Comparison of ENCODE assay signal across 9 mouse cellular contexts in the genomic region with DNA sequence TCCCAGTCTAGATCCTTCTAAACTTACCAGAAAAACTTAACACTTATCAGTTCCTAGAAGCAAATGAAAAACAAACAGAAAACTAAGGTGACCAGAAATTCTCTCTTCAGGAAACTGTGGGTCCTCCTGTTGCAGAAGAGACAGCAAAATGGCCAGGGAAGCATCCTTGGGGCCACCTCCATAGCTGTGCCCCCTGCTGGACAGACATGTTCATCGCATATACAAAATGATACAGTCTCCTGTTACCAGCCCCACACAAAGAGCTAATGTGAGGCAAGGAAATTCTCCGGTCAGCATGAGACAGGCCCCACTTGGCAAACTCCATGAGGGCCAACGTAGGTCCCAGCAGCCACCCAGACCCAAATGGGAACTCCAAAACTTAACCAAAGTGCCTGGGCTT.
DNase-seq lines count a peak whose midpoint lies in the region; ATAC-seq and TF ChIP-seq lines count a peak whose summit lies in the region.
"Had no signal": no experiment of that assay in that cellular context is flagged by ENCODE, and none has a peak within 500 bp of the region (broad histone marks: within the 10 kb centered on the region; RNA-seq: fewer than 3 reads in every experiment).

No protein-coding gene starts in this region.

- no peak overlapping the region for H3K27ac ChIP-seq in limb, embryonic 11.5 days (replicated peaks; ENCODE audit: low read depth, low read length)
- no peak overlapping the region for H3K27ac ChIP-seq in limb, embryonic 10.5 days
- no peak overlapping the region for H3K27ac ChIP-seq in bone marrow macrophage, adult 2 months (ENCODE audit: insufficient read depth, low read depth, low read length)
- H3K27ac ChIP-seq: embryonic facial prominence, embryonic 12.5 days had no signal

- H3K4me1 ChIP-seq in limb, embryonic 11.5 days (ENCODE audit: control insufficient read depth, insufficient read depth, low read length): no peaks in the 10 kb centered on the region
- no peaks in the 10 kb centered on the region for H3K4me1 ChIP-seq in limb, embryonic 10.5 days
- no peaks in the 10 kb centered on the region for H3K4me1 ChIP-seq in bone marrow macrophage, adult 2 months (ENCODE audit: control insufficient read depth, insufficient read depth, low read length)
- H3K4me1 ChIP-seq: embryonic facial prominence, embryonic 12.5 days had no signal

- H3K36me3 ChIP-seq in limb, embryonic 11.5 days (ENCODE audit: control insufficient read depth, insufficient read depth, low read length): no peaks in the 10 kb centered on the region
- H3K36me3 ChIP-seq in limb, embryonic 10.5 days: no peaks in the 10 kb centered on the region
- H3K36me3 ChIP-seq: embryonic facial prominence, embryonic 12.5 days had no signal

- H3K27me3 ChIP-seq in limb, embryonic 11.5 days (ENCODE audit: control insufficient read depth, insufficient read depth, low read length): no peaks in the 10 kb centered on the region
- no peaks in the 10 kb centered on the region for H3K27me3 ChIP-seq in limb, embryonic 10.5 days (ENCODE audit: low read depth, poor library complexity, severe bottlenecking)
- H3K27me3 ChIP-seq: embryonic facial prominence, embryonic 12.5 days had no signal

- no peak overlapping the region for H3K4me3 ChIP-seq in limb, embryonic 11.5 days (ENCODE audit: low read depth, low read length)
- no peak overlapping the region for H3K4me3 ChIP-seq in limb, embryonic 10.5 days
- no peak overlapping the region for H3K4me3 ChIP-seq in bone marrow macrophage, adult 2 months (ENCODE audit: insufficient read depth, low read length)
- H3K4me3 ChIP-seq: embryonic facial prominence, embryonic 12.5 days had no signal

- ATAC-seq in limb, embryonic 11.5 days (ENCODE audit: insufficient number of reproducible peaks, low FRiP score, low TSS enrichment, low read depth): no peak

- H3K9ac ChIP-seq in limb, embryonic 11.5 days (ENCODE audit: low read length): no peak overlapping the region
- H3K9ac ChIP-seq: embryonic facial prominence, embryonic 12.5 days had no signal

- H3K9me3 ChIP-seq in limb, embryonic 11.5 days (ENCODE audit: control insufficient read depth, low read length): no peaks in the 10 kb centered on the region
- no peaks in the 10 kb centered on the region for H3K9me3 ChIP-seq in limb, embryonic 10.5 days (replicated peaks)
- H3K9me3 ChIP-seq: embryonic facial prominence, embryonic 12.5 days had no signal

- 54% methylated on average over 3 of the region's 3 CpGs for WGBS in limb, embryonic 11.5 days
- WGBS in limb, embryonic 10.5 days: 65% methylated on average over 3 of the region's 3 CpGs

- peak; percentile 36; the same call in 1 of the 2 replicates for TF ChIP-seq CTCF in bone marrow macrophage, adult 2 months (IDR thresholded peaks at IDR 0.05; ENCODE audit: low read depth, low read length)

- no peak for TF ChIP-seq POLR2A in bone marrow macrophage, adult 2 months (IDR thresholded peaks at IDR 0.05; ENCODE audit: borderline replicate concordance, low read depth, low read length)

- H3K4me2 ChIP-seq in limb, embryonic 11.5 days (ENCODE audit: low read depth, severe bottlenecking): no peak overlapping the region
- H3K4me2 ChIP-seq: embryonic facial prominence, embryonic 12.5 days had no signal

- DNase-seq in adrenal gland, adult 2 months: peak; percentile 17
- no peak for DNase-seq in adrenal gland, adult 8-10 months
- peak; percentile 27 for DNase-seq in limb, embryonic 11.5 days (ENCODE audit: low spot score)
- no peak for DNase-seq in limb, embryonic 10.5 days (ENCODE audit: low spot score)
- peak; percentile 17 for DNase-seq in naive thymus-derived CD4-positive, alpha-beta T cell, adult 2 months (ENCODE audit: low read depth)
- no peak for DNase-seq in gastrocnemius, postnatal 25 days
- no peak for DNase-seq in ovary, postnatal 10 days (ENCODE audit: low spot score)

Comparison
In these comparisons a context has a peak if more than half of its experiments do, and no peak if none do; other contexts are left out.
1. DNase-seq: peak in adrenal gland, adult 2 months (single experiment), limb, embryonic 11.5 days (single experiment) and naive thymus-derived CD4-positive, alpha-beta T cell, adult 2 months (single experiment); none in adrenal gland, adult 8-10 months (single experiment), limb, embryonic 10.5 days (single experiment), gastrocnemius, postnatal 25 days (single experiment) and ovary, postnatal 10 days (single experiment).